Mouse (Mus musculus) cerebellum, postnatal 10 days (tissue): ENCODE data around the gene Cdc14b.

ENCODE experiments used
- DNase-seq, 2 experiments: peaks; one replicate each; pipeline ENCODE4 v3.0.0; 2021; ENCODE audit warnings: mixed read lengths in 2 of 2

Cdc14b gene

DNA sequence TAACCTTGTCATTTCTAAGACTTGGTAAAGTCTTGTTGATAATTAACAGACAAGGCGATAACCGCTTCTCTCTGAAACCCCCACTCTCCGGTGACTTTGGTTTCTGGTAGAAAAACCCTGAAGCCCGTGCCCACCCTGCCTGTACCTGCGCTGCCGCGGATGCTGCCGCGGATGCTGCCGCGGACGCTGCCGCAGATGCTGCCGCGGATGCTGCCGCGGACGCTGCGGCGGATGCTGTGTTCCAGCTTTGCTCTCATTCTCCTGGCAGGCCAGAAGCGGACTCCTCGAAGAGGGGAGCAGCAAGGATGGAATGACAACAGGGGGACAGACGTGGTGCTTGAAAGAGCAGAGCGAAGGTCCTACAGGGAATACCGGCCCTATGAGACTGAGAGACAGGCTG lies 105.3 kb downstream of the Cdc14b start:
- DNase-seq, result peak; percentile 31 to 61

GRCm38 (mm10) chr13:64163147-64163715 lies 111.9 kb downstream of the Cdc14b start:
- peak in 1 of 2 experiments; percentile 23 for DNase-seq

- DNase-seq, result peak in 1 of 2 experiments; percentile 21
Observed at GRCm38 (mm10) chr13:64162626-64163025, 112.5 kb downstream of the Cdc14b start.

DNA sequence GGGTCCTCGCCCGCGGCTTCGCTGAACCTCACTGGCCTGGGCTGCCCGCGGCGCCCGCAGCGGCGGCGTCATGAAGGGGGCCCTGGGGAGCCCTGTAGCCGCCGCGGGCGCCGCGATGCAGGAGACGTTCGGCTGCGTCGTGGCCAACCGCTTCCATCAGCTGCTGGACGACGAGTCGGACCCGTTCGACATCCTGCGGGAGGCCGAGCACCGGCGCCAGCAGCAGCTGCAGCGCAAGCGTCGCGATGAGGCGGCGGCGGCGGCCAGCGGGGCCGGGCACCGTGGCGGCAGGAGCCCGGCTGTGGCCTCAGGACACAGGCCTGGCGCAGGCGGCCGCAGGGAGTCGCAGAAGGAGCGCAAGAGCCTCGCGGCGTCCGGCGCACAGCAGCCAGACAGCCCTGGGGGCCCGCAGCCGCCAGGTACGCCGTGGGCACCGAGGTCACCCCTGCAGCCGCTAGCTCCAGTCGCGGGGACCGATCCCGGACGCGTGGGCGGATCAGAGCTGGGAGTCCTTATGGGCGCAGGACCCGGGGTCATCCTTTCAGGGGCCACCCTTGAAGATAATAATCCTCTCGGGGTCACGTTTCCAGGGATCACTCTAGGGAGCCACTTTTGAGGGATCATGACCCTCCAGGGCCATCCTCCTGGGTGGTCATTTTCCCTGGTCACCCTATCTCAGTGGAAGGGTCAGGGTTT lies 113.0 kb downstream of the Cdc14b start:
- DNase-seq, result no peak

DNA sequence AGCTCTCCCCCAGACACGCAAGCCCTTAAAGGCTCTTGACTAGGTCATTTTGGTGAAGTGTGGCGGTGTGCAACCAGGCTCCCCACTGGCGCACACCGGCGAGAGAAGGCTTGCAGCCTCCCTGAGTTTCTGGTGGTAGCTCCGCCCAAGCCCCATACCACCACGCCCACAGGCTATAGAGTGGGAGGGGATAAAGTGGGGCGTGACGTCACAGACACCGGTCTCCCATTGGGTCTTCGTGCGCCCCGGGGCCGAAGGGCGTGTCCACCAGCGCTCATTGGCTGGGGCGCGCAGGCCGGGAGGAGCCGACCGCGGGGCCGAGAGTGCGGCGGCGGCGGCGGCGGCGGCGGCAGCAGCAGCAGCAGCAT lies 113.6 kb downstream of the Cdc14b start, which contains the start of gene Habp4:
Gene Habp4, plus strand, starts transcription at position 277 of the 368 bp plus-strand sequence.
- peak; percentile 99 for DNase-seq

GRCm38 (mm10) chr13:64156966-64157365 lies 118.1 kb downstream of the Cdc14b start:
- DNase-seq, result no peak

DNA sequence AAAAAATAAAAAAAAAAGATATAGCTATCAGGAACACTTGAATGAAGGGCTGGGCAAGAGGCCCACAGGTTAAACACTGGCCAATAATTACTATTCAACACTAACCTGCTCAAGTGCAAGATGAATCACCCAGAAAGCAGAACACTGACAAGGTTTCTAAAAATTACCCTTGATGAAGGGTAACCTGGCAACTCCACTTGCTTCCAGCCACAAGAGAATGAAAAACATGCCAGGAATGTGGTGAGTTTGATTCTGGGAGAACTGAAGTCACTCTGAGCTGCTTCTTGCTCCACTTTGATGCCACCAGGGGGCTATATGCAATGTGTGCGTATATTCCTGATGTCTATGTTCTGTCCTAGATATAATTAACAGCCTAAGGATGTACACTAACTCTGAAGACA lies 119.9 kb downstream of the Cdc14b start:
- DNase-seq, result no peak

DNA sequence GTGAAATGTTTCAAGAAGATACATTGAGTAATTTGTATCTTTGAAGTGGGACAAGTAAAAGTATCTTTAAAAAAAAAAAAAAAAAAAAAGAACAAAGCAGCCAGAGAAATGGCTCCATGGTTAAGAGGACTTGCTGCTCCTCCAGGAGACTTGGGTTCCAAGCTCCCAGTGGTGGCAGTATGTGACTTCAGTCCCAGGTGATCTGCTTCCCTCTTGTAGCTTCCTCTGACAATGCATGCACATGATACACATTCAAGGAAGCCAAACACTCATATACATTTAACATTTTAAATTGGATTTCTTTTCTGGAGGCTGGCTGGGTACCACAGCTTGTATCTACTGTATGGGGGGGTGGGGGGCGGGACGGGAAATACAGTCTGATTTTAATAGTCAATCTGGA lies 120.4 kb downstream of the Cdc14b start:
- no peak for DNase-seq

DNA sequence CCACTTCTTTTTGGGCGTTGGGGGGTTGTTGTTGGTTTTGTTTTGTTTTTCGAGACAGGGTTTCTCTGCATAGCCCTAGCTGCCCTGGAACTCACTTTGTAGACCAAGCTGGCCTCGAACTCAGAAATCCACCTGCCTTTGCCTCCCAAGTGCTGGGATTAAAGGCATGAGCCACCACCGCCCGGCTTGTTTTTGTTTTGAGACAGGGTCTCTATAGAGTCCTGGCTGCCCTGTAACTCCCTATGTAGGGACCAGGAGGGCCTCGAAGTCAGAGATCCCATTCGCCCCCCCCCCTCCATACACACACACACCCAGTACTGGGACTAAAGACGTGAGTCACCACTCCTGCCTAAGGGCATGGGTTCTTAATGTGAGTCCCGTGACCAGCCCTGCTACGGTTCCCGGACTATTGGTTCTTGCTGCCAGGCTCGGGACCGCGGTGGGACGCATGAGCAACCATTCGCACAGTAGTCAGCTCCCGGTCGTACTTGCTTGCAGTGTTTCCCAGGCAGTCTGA lies 121.3 kb downstream of the Cdc14b start:
- peak; percentile 32 to 45 for DNase-seq

DNA sequence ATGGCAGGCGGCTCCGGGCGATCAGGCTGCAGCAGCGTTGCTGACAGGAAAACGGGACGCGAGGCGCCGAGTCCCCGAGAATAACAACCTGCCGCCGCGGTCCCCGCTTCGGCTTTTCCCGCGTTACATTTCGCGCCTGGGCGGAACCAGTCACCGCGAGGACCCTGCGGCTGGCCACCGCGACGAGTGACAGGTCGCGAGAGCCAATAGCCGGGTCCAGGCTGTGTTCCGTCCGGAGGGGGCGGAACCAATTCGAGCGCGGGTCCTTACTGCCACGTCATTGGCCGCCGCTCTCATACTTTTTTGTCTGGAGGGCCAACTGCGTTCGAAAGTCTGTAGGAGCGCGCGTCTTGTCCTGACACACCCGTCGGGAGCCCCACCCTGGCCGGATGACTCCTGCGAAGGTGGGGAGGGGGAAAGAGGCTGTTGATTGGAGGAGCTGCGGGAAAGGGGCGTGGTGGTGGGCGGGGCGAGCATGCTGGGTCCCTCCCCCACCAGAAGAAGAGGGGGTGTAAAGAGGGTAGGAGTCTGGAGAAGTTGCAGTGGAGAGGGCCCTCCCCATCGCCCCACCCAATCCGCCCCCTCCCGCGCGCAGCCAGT lies 121.9 kb downstream of the Cdc14b start, which contains the start of gene Zfp367:
Gene Zfp367, minus strand, starts transcription at position 120 of the 600 bp plus-strand sequence.
- DNase-seq, result peak; percentile 97 to 98

- peak in 1 of 2 experiments; percentile 64 for DNase-seq
Observed at GRCm38 (mm10) chr13:64152671-64153082, 122.4 kb downstream of the Cdc14b start.

GRCm38 (mm10) chr13:64152241-64152669 lies 122.8 kb downstream of the Cdc14b start:
- peak; percentile 96 for DNase-seq

DNA sequence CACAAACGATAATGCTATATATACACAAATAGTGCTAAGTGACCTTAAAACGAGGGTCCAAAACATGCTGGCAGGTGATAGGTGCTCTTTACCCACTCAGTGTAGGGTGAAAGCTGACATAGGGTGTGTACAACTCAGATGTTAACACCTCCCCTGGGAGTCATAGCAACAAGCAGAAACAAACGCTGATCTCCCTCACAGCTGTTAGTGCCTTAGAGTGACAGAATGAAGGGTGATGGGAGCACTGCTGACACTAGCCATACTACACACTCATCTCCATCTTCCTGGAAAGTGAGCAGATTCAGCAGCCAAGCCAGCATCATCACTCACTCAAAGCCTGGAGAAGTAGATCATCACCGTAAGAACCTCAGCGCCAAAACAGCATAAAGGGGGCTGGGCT lies 125.0 kb downstream of the Cdc14b start:
- DNase-seq, result no peak
